Mouse (Mus musculus) gastrocnemius, adult 2 months (tissue): ENCODE measurements around the gene Lta. TPM values are rescaled to one million over a fixed set of nuclear protein-coding genes. Genes with fewer than 3 reads are reported as not detected.
A peak's percentile ranks its signal among the peaks of the same experiment; 100 is the strongest.

Source experiments
- DNase-seq: peaks from one replicate; pipeline ENCODE4 v3.0.0; 2022
- H3K27ac ChIP-seq: fragments of 200-600 bp; 2 replicates; pipeline ENCODE4 v1.8.1; 2022; ENCODE audit warnings: mild to moderate bottlenecking
- H3K4me3 ChIP-seq: fragments of 200-600 bp; 2 replicates; pipeline ENCODE4 v1.8.1; 2022; ENCODE audit warnings: mild to moderate bottlenecking, moderate library complexity
- CTCF ChIP-seq: fragments of 200-600 bp; IDR thresholded peaks from 2 replicates; pipeline ENCODE4 v1.8.1; 2022; ENCODE audit warnings: antibody characterized with exemption, mild to moderate bottlenecking, moderate library complexity
- intact Hi-C: fragments of 180-260 bp; cut with DNase I; formaldehyde crosslinking; loops from one replicate; pipeline ENCODE4 v1.15.1; 2025
- total RNA-seq, 2 experiments: library from RNA; stranded (reverse); gene quantifications; 2 replicates each; pipeline ENCODE4 v1.2.3; 2021

Lta gene
- total RNA-seq, 2 experiments from 2014 or later = 0.41 TPM; not detected in 1

- DNase-seq = no peak
- intact Hi-C loops = loop anchor here (2.0 kb wide), 1 partner anchor 65 kb away; the partner anchor contains the start of gene Atp6v1g2
- no peak for TF ChIP-seq CTCF
- no peak overlapping the region for H3K4me3 ChIP-seq
- H3K27ac ChIP-seq = no peak overlapping the region
Measured at GRCm38 (mm10) chr17:35167794-35168193, 37.4 kb downstream of the Lta start.

- Histone ChIP-seq H3K27ac (peak overlapping the region; percentile 100; the same call in 1 of the 2 replicates), H3K4me3 (peak overlapping the region; percentile 98; the same call in 1 of the 2 replicates)
- peak; percentile 65 for TF ChIP-seq CTCF
- no peak for DNase-seq
- intact Hi-C loops = no loop called here
Measured at GRCm38 (mm10) chr17:35166352-35167035, 38.7 kb downstream of the Lta start.

- intact Hi-C loops = no loop called here
- peak overlapping the region; percentile 98 for H3K4me3 ChIP-seq
- TF ChIP-seq CTCF = no peak
- H3K27ac ChIP-seq = peak overlapping the region; percentile 100
- DNase-seq = no peak
Measured at GRCm38 (mm10) chr17:35165451-35166155, 39.5 kb downstream of the Lta start.

GRCm38 (mm10) chr17:35164568-35165450 is 40.3 kb downstream of the Lta start, which contains the start of gene Prrc2a:
Gene Prrc2a (minus strand): TSS chr17:35164897.
- TF ChIP-seq CTCF = no peak
- peak within 1 kb of the TSS; percentile 98 for H3K4me3 ChIP-seq
- peak within 1 kb of the TSS; percentile 100 for H3K27ac ChIP-seq
- intact Hi-C loops = no loop called here
- peak; percentile 99 for DNase-seq

GRCm38 (mm10) chr17:35164218-35164567 is 41.0 kb downstream of the Lta start:
- TF ChIP-seq CTCF = no peak
- Histone ChIP-seq H3K27ac (peak overlapping the region; percentile 100), H3K4me3 (peak overlapping the region; percentile 98)
- intact Hi-C loops = no loop called here
- DNase-seq = no peak

GRCm38 (mm10) chr17:35163326-35164081 is 41.6 kb downstream of the Lta start:
- Histone ChIP-seq H3K27ac (peak overlapping the region; percentile 100), H3K4me3 (peak overlapping the region; percentile 98)
- no peak for DNase-seq
- intact Hi-C loops = loop anchor here (1.0 kb wide), 1 partner anchor 26 kb away; no protein-coding TSS in a partner anchor
- TF ChIP-seq CTCF = no peak

GRCm38 (mm10) chr17:35162730-35163129 is 42.4 kb downstream of the Lta start:
- intact Hi-C loops = loop anchor here (1.0 kb wide), 1 partner anchor 25 kb away; no protein-coding TSS in a partner anchor
- DNase-seq = peak; percentile 52

GRCm38 (mm10) chr17:35162121-35162520 is 43.0 kb downstream of the Lta start:
- no peak for TF ChIP-seq CTCF
- H3K27ac ChIP-seq = no peak overlapping the region
- peak overlapping the region; percentile 98 for H3K4me3 ChIP-seq
- no peak for DNase-seq
- intact Hi-C loops = no loop called here

More at GRCm38 (mm10) chr17:35162730-35163129, 42.4 kb downstream of the Lta start:
- H3K27ac ChIP-seq = peak overlapping the region; percentile 100
- H3K4me3 ChIP-seq = peak overlapping the region; percentile 98
- no peak for TF ChIP-seq CTCF

- no peak overlapping the region for H3K4me3 ChIP-seq
- no peak for TF ChIP-seq CTCF
- intact Hi-C loops = no loop called here
- no peak overlapping the region for H3K27ac ChIP-seq
- no peak for DNase-seq
Measured at GRCm38 (mm10) chr17:35161421-35161820, 43.7 kb downstream of the Lta start.

GRCm38 (mm10) chr17:35159638-35160037 is 45.5 kb downstream of the Lta start:
- Histone ChIP-seq H3K27ac (no peak overlapping the region), H3K4me3 (no peak overlapping the region)
- no peak for TF ChIP-seq CTCF
- intact Hi-C loops = no loop called here
- DNase-seq = no peak

GRCm38 (mm10) chr17:35158850-35159593 is 46.1 kb downstream of the Lta start:
- H3K27ac ChIP-seq = no peak overlapping the region
- no peak for TF ChIP-seq CTCF
- intact Hi-C loops = no loop called here
- DNase-seq = no peak
- no peak overlapping the region for H3K4me3 ChIP-seq
